47 mouse cellular contexts compared by ENCODE assay signal in genomic region chr16:89568141-89568540, GRCm38 (mm10). TPM values are rescaled to one million over a fixed set of nuclear protein-coding genes. Genes with fewer than 3 reads are reported as not detected.
"Had no signal": no experiment of that assay in that cellular context is flagged by ENCODE, and none has a peak within 500 bp of the region (broad histone marks: within the 10 kb centered on the region; RNA-seq: fewer than 3 reads in every experiment).

No protein-coding gene starts in this region.

- H3K36me3 ChIP-seq: limb, embryonic 10.5 days; limb, embryonic 12.5 days; limb, embryonic 13.5 days; limb, embryonic 15.5 days; liver, embryonic 12.5 days; liver, embryonic 13.5 days; liver, embryonic 15.5 days; lung, embryonic 15.5 days; midbrain, embryonic 10.5 days; midbrain, embryonic 12.5 days; midbrain, embryonic 13.5 days; midbrain, embryonic 15.5 days; neural tube, embryonic 12.5 days had no signal

- H3K9ac ChIP-seq: limb, embryonic 12.5 days; limb, embryonic 13.5 days; limb, embryonic 15.5 days; liver, embryonic 12.5 days; liver, embryonic 13.5 days; liver, embryonic 14.5 days; liver, embryonic 15.5 days; liver, postnatal 0 days; lung, embryonic 14.5 days; lung, embryonic 15.5 days; midbrain, embryonic 12.5 days; midbrain, embryonic 13.5 days; midbrain, embryonic 15.5 days; neural tube, embryonic 12.5 days had no signal

- H3K27ac ChIP-seq: limb, embryonic 10.5 days; limb, embryonic 12.5 days; limb, embryonic 13.5 days; limb, embryonic 15.5 days; liver, embryonic 12.5 days; liver, embryonic 13.5 days; liver, embryonic 14.5 days; liver, embryonic 15.5 days; lung, embryonic 15.5 days; macrophage; midbrain, embryonic 10.5 days; midbrain, embryonic 12.5 days; midbrain, embryonic 13.5 days; midbrain, embryonic 15.5 days; neural tube, embryonic 12.5 days had no signal

- H3K4me2 ChIP-seq: limb, embryonic 12.5 days; limb, embryonic 13.5 days; limb, embryonic 15.5 days; liver, embryonic 11.5 days; liver, embryonic 12.5 days; liver, embryonic 13.5 days; liver, embryonic 15.5 days; lung, embryonic 14.5 days; lung, embryonic 15.5 days; midbrain, embryonic 11.5 days; midbrain, embryonic 12.5 days; midbrain, embryonic 13.5 days; midbrain, embryonic 15.5 days; neural tube, embryonic 12.5 days had no signal

- ATAC-seq: liver, embryonic 12.5 days; liver, postnatal 0 days; lung, postnatal 0 days; midbrain, embryonic 13.5 days; midbrain, embryonic 15.5 days; midbrain, embryonic 16.5 days had no signal

- H3K4me1 ChIP-seq: limb, embryonic 10.5 days; limb, embryonic 12.5 days; limb, embryonic 13.5 days; limb, embryonic 15.5 days; liver, embryonic 12.5 days; liver, embryonic 13.5 days; liver, embryonic 15.5 days; lung, embryonic 15.5 days; megakaryocyte, embryonic 14.5 days; midbrain, embryonic 10.5 days; midbrain, embryonic 12.5 days; midbrain, embryonic 13.5 days; midbrain, embryonic 15.5 days; neural tube, embryonic 12.5 days had no signal

- H3K9me3 ChIP-seq: limb, embryonic 10.5 days; limb, embryonic 12.5 days; limb, embryonic 13.5 days; limb, embryonic 15.5 days; liver, embryonic 13.5 days; liver, embryonic 15.5 days; lung, embryonic 15.5 days; midbrain, embryonic 10.5 days; midbrain, embryonic 12.5 days; midbrain, embryonic 13.5 days; midbrain, embryonic 15.5 days; neural tube, embryonic 12.5 days had no signal

- H3K4me3 ChIP-seq: limb, embryonic 10.5 days; limb, embryonic 12.5 days; limb, embryonic 13.5 days; limb, embryonic 15.5 days; liver, embryonic 12.5 days; liver, embryonic 13.5 days; liver, embryonic 15.5 days; lung, embryonic 15.5 days; megakaryocyte, embryonic 14.5 days; midbrain, embryonic 10.5 days; midbrain, embryonic 12.5 days; midbrain, embryonic 13.5 days; midbrain, embryonic 15.5 days; myocyte; neural tube, embryonic 12.5 days had no signal

- H3K27me3 ChIP-seq: limb, embryonic 12.5 days; limb, embryonic 13.5 days; limb, embryonic 15.5 days; liver, embryonic 12.5 days; liver, embryonic 13.5 days; liver, embryonic 15.5 days; lung, embryonic 15.5 days; megakaryocyte, embryonic 14.5 days; midbrain, embryonic 12.5 days; midbrain, embryonic 13.5 days; midbrain, embryonic 15.5 days; neural tube, embryonic 12.5 days had no signal

- DNase-seq: left cerebral cortex, postnatal 4 days; liver; liver, embryonic 13.5 days; liver, postnatal 0 days; lung, adult 18-20 months; lung, adult 2 months; lung, embryonic 14.5 days; lung, postnatal 10 days; lung, postnatal 14 days; lung, postnatal 36 days; lung, postnatal 4 days; midbrain, embryonic 14.5 days had no signal

RNA-seq across cellular contexts. Expression of gene Krtap11-1, which starts 2.8 kb away (rescaled TPM):
- total RNA-seq: left cerebral cortex, postnatal 10 days; left cerebral cortex, postnatal 14 days; left cerebral cortex, postnatal 25 days; left cerebral cortex, postnatal 36 days; left cerebral cortex, postnatal 4 days; liver, adult 2 months; megakaryocyte progenitor cell, adult 5-6 weeks; megakaryocyte, adult 5-6 weeks; megakaryocyte-erythroid progenitor cell, adult 5-6 weeks; midbrain, postnatal 0 days; monocyte, adult 5-6 weeks had no signal
- polyA plus RNA-seq: limb, embryonic 10.5 days; limb, embryonic 11.5 days; limb, embryonic 12.5 days; limb, embryonic 13.5 days; limb, embryonic 14.5 days; liver, adult 2 months; liver, embryonic 11.5 days; liver, embryonic 12.5 days; liver, embryonic 13.5 days; liver, embryonic 14.5 days; liver, embryonic 15.5 days; liver, embryonic 16.5 days; liver, postnatal 0 days; lung, adult 2 months; lung, embryonic 14.5 days; lung, embryonic 15.5 days; lung, embryonic 16.5 days; lung, postnatal 0 days; macrophage; midbrain, embryonic 10.5 days; midbrain, embryonic 11.5 days; midbrain, embryonic 12.5 days; midbrain, embryonic 13.5 days; midbrain, embryonic 14.5 days; midbrain, embryonic 15.5 days; midbrain, embryonic 16.5 days; midbrain, postnatal 0 days; myocyte; neural tube, embryonic 11.5 days; neural tube, embryonic 12.5 days had no signal
